Mouse (Mus musculus): Measurements from ENCODE around the gene Srrm4.

DNA sequence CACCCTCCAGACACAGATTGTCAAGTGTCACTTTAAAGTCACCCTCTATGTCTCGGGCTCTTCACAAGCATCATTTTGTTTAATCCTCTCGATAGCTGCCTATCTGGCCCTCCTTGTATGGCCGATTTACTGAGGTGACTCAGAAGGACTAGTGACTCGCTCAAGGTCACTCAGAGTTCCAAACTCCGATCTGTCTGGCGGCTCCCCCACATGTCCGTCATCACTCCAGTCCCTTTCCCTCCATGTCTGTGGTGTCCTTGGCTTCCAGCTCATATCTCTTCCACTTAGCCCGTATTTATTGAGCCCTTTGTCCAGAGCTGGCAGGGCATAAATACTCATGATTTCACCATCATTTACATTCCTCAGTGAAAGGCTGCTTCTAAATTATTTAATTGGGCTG, 140.7 kb downstream of the Srrm4 start:
- TF ChIP-seq CTCF (IDR thresholded peaks at IDR 0.05; ENCODE audit: low read depth) (no peak), EP300 (IDR thresholded peaks at IDR 0.05; ENCODE audit: low read depth) (no peak)

Data from heart, postnatal 0 days (tissue).